ENCODE assay signal across 16 mouse cellular contexts in the genomic region with DNA sequence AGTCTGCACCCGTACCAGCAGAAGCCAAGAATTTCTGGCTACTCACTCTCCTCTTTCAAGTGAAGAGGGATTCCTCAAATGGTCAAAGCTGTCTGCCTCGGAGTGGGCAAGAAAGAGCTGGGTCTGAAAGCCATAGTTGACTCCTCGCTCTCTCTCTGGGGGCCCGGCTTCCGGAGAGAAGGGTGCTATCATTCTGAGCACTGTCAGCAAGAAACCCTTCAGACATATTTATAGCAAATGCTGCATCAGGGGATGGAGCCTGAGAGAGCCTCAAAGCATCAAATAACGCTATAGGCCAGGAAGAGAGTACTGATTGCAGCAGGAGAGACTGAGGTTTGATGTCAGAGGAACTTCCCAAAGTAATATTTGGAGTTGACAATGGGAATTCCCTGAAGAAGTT. TPM values are rescaled to one million over a fixed set of nuclear protein-coding genes. Genes with fewer than 3 reads are reported as not detected.
A peak's percentile ranks its signal among the peaks of the same experiment; 100 is the strongest.
DNase-seq lines count a peak whose midpoint lies in the region; ATAC-seq and TF ChIP-seq lines count a peak whose summit lies in the region.
"Had no signal": no experiment of that assay in that cellular context is flagged by ENCODE, and none has a peak within 500 bp of the region (broad histone marks: within the 10 kb centered on the region; RNA-seq: fewer than 3 reads in every experiment).

No protein-coding gene starts in this region.

- intact Hi-C loops in heart, postnatal 25 days (cut with DNase I), result no loop called here

- H3K9ac ChIP-seq in heart, embryonic 15.5 days, result no peak overlapping the region
- no peak overlapping the region for H3K9ac ChIP-seq in lung, embryonic 15.5 days
- no peak overlapping the region for H3K9ac ChIP-seq in hindbrain, embryonic 14.5 days
- H3K9ac ChIP-seq in midbrain, embryonic 13.5 days (replicated peaks), result no peak overlapping the region
- H3K9ac ChIP-seq: liver, embryonic 14.5 days had no signal

- no peak for DNase-seq in heart, postnatal 25 days (ENCODE audit: low spot score)
- DNase-seq in lung, postnatal 25 days (ENCODE audit: low spot score), result no peak
- no peak for DNase-seq in hindbrain, embryonic 14.5 days (ENCODE audit: low spot score)
- no peak for DNase-seq in layer of hippocampus, adult 2 months (ENCODE audit: low spot score in 2 of 2)
- no peak for DNase-seq in c-Kit-positive CD71-positive TER-119-positive erythroid progenitor cells, embryonic 14.5 days (ENCODE audit: low spot score)
- DNase-seq: cerebellum, adult 9-10 months; kidney, adult 8-10 months; thymus, adult 18-20 months had no signal

- no peak overlapping the region for H3K27ac ChIP-seq in heart, embryonic 15.5 days
- H3K27ac ChIP-seq in lung, embryonic 15.5 days, result peak overlapping the region; percentile 54
- H3K27ac ChIP-seq in hindbrain, embryonic 14.5 days, result peak overlapping the region; percentile 39; the same call in 1 of the 2 replicates
- H3K27ac ChIP-seq in midbrain, embryonic 13.5 days, result peak overlapping the region; percentile 36; the same call in 1 of the 2 replicates
- no peak overlapping the region for H3K27ac ChIP-seq in layer of hippocampus, adult 2 months
- H3K27ac ChIP-seq: liver, embryonic 14.5 days had no signal

- WGBS in heart, embryonic 15.5 days, result 30% methylated on average over 6 of the region's 6 CpGs
- WGBS in lung, embryonic 15.5 days, result 28% methylated on average over 6 of the region's 6 CpGs
- 65% methylated on average over 6 of the region's 6 CpGs for WGBS in hindbrain, embryonic 14.5 days
- WGBS in midbrain, embryonic 13.5 days, result 56% methylated on average over 6 of the region's 6 CpGs

- no peak for TF ChIP-seq CTCF in layer of hippocampus, adult 2 months (conservative IDR thresholded peaks at IDR 0.05)

- H3K27me3 ChIP-seq in heart, embryonic 15.5 days, result peaks cover 52% of the 10 kb centered on the region
- H3K27me3 ChIP-seq in lung, embryonic 15.5 days, result peaks cover 43% of the 10 kb centered on the region
- H3K27me3 ChIP-seq in hindbrain, embryonic 14.5 days (ENCODE audit: control insufficient read depth, insufficient read depth, low read length), result no peaks in the 10 kb centered on the region
- peaks cover 17% of the 10 kb centered on the region for H3K27me3 ChIP-seq in midbrain, embryonic 13.5 days

- H3K4me1 ChIP-seq in heart, embryonic 15.5 days (replicated peaks), result peaks cover 61% of the 10 kb centered on the region
- H3K4me1 ChIP-seq in lung, embryonic 15.5 days, result peaks cover 58% of the 10 kb centered on the region
- peaks cover 30% of the 10 kb centered on the region for H3K4me1 ChIP-seq in hindbrain, embryonic 14.5 days (replicated peaks; ENCODE audit: control insufficient read depth, insufficient read depth, low read length)
- H3K4me1 ChIP-seq in midbrain, embryonic 13.5 days (replicated peaks), result peaks cover 63% of the 10 kb centered on the region

- H3K36me3 ChIP-seq in heart, embryonic 15.5 days, result no peaks in the 10 kb centered on the region
- H3K36me3 ChIP-seq in lung, embryonic 15.5 days, result no peaks in the 10 kb centered on the region
- no peaks in the 10 kb centered on the region for H3K36me3 ChIP-seq in hindbrain, embryonic 14.5 days (replicated peaks; ENCODE audit: control insufficient read depth, insufficient read depth)
- no peaks in the 10 kb centered on the region for H3K36me3 ChIP-seq in midbrain, embryonic 13.5 days

- H3K4me2 ChIP-seq in heart, embryonic 15.5 days, result peak overlapping the region; percentile 48; the same call in 1 of the 2 replicates
- H3K4me2 ChIP-seq in lung, embryonic 15.5 days, result no peak overlapping the region
- no peak overlapping the region for H3K4me2 ChIP-seq in hindbrain, embryonic 14.5 days (replicated peaks)
- no peak overlapping the region for H3K4me2 ChIP-seq in midbrain, embryonic 13.5 days (replicated peaks)

- H3K9me3 ChIP-seq in heart, embryonic 15.5 days (replicated peaks), result no peaks in the 10 kb centered on the region
- H3K9me3 ChIP-seq in lung, embryonic 15.5 days, result no peaks in the 10 kb centered on the region
- H3K9me3 ChIP-seq in hindbrain, embryonic 14.5 days (ENCODE audit: control insufficient read depth, low read length), result no peaks in the 10 kb centered on the region
- no peaks in the 10 kb centered on the region for H3K9me3 ChIP-seq in midbrain, embryonic 13.5 days

- no peak for ATAC-seq in heart, embryonic 15.5 days (replicated peaks; ENCODE audit: insufficient number of reproducible peaks, insufficient read depth, low FRiP score, low read depth)
- no peak for ATAC-seq in lung, embryonic 15.5 days (ENCODE audit: borderline replicate concordance, extremely low read depth, low FRiP score, low TSS enrichment)
- ATAC-seq in hindbrain, embryonic 14.5 days (ENCODE audit: low FRiP score), result no peak
- no peak for ATAC-seq in midbrain, embryonic 13.5 days

- H3K4me3 ChIP-seq in heart, embryonic 15.5 days, result no peak overlapping the region
- no peak overlapping the region for H3K4me3 ChIP-seq in lung, embryonic 15.5 days
- H3K4me3 ChIP-seq in hindbrain, embryonic 14.5 days (replicated peaks; ENCODE audit: low read length), result no peak overlapping the region
- no peak overlapping the region for H3K4me3 ChIP-seq in midbrain, embryonic 13.5 days (replicated peaks)
- no peak overlapping the region for H3K4me3 ChIP-seq in layer of hippocampus, adult 2 months

RNA-seq across cellular contexts. Expression of gene Cacnb3, which starts 1.2 kb away (rescaled TPM):
- 8.7 and 12.8 TPM in 2 replicates for polyA plus RNA-seq in heart, embryonic 15.5 days (2015; fragmentation: Nextera tagmentation; extraction: Ambion mirVana)
- 1 to 10 TPM; 4.1 TPM for total RNA-seq in heart, postnatal 25 days (2021)
- 26.7 and 27.2 TPM in 2 replicates for polyA plus RNA-seq in lung, embryonic 15.5 days (2015; fragmentation: Nextera tagmentation; extraction: Ambion mirVana)
- polyA plus RNA-seq in hindbrain, embryonic 14.5 days (2014; fragmentation: Nextera tagmentation; extraction: Ambion mirVana), result 98.3 and 101 TPM in 2 replicates
- polyA plus RNA-seq in midbrain, embryonic 13.5 days (2015; fragmentation: Nextera tagmentation; extraction: Ambion mirVana), result 139 and 157 TPM in 2 replicates
- 100 to 1,000 TPM; 207 to 212 TPM for total RNA-seq in layer of hippocampus, adult 2 months (2021)
- total RNA-seq: megakaryocyte progenitor cell, adult 5-6 weeks had no signal

RNA-seq across cellular contexts. Expression of gene Adcy6, which starts 19.6 kb away (rescaled TPM):
- polyA plus RNA-seq in heart, embryonic 15.5 days (2015; fragmentation: Nextera tagmentation; extraction: Ambion mirVana), result 36.5 and 43.0 TPM in 2 replicates
- total RNA-seq in heart, postnatal 25 days (2021), result 100 to 1,000 TPM; 188 to 238 TPM
- 22.4 and 23.2 TPM in 2 replicates for polyA plus RNA-seq in lung, embryonic 15.5 days (2015; fragmentation: Nextera tagmentation; extraction: Ambion mirVana)
- 8.4 and 11.0 TPM in 2 replicates for polyA plus RNA-seq in hindbrain, embryonic 14.5 days (2014; fragmentation: Nextera tagmentation; extraction: Ambion mirVana)
- 10.6 and 13.0 TPM in 2 replicates for polyA plus RNA-seq in midbrain, embryonic 13.5 days (2015; fragmentation: Nextera tagmentation; extraction: Ambion mirVana)
- 10 to 100 TPM; 49.6 to 52.4 TPM for total RNA-seq in layer of hippocampus, adult 2 months (2021)

RNA-seq across cellular contexts. Expression of gene Ddx23, which starts 33.2 kb away (rescaled TPM):
- 16.1 and 17.8 TPM in 2 replicates for polyA plus RNA-seq in heart, embryonic 15.5 days (2015; fragmentation: Nextera tagmentation; extraction: Ambion mirVana)
- 10 to 100 TPM; 43.5 to 52.8 TPM for total RNA-seq in heart, postnatal 25 days (2021)
- 22.5 and 22.9 TPM in 2 replicates for polyA plus RNA-seq in lung, embryonic 15.5 days (2015; fragmentation: Nextera tagmentation; extraction: Ambion mirVana)
- 22.5 and 24.2 TPM in 2 replicates for polyA plus RNA-seq in hindbrain, embryonic 14.5 days (2014; fragmentation: Nextera tagmentation; extraction: Ambion mirVana)
- polyA plus RNA-seq in midbrain, embryonic 13.5 days (2015; fragmentation: Nextera tagmentation; extraction: Ambion mirVana), result 28.6 and 29.5 TPM in 2 replicates
- total RNA-seq in layer of hippocampus, adult 2 months (2021), result 10 to 100 TPM; 79.7 to 87.4 TPM

RNA-seq across cellular contexts. Expression of gene Rnd1, which starts 47.8 kb away (rescaled TPM):
- polyA plus RNA-seq in heart, embryonic 15.5 days (2015; fragmentation: Nextera tagmentation; extraction: Ambion mirVana), result 1.1 and 1.2 TPM in 2 replicates
- total RNA-seq in heart, postnatal 25 days (2021), result 1 to 10 TPM; 1.3 to 1.5 TPM
- 0.63 and 0.92 TPM in 2 replicates for polyA plus RNA-seq in lung, embryonic 15.5 days (2015; fragmentation: Nextera tagmentation; extraction: Ambion mirVana)
- 6.0 and 6.1 TPM in 2 replicates for polyA plus RNA-seq in hindbrain, embryonic 14.5 days (2014; fragmentation: Nextera tagmentation; extraction: Ambion mirVana)
- 10.2 and 12.7 TPM in 2 replicates for polyA plus RNA-seq in midbrain, embryonic 13.5 days (2015; fragmentation: Nextera tagmentation; extraction: Ambion mirVana)
- total RNA-seq in layer of hippocampus, adult 2 months (2021), result 1 to 10 TPM; 6.4 to 6.9 TPM

RNA-seq across cellular contexts. Expression of gene 4930415O20Rik, which starts 58.7 kb away (rescaled TPM):
- 0.40 and 0.74 TPM in 2 replicates for polyA plus RNA-seq in heart, embryonic 15.5 days (2015; fragmentation: Nextera tagmentation; extraction: Ambion mirVana)
- 1 to 10 TPM in 1 of 2 experiments, under 1 TPM in 1; 0.68 to 1.0 TPM for total RNA-seq in heart, postnatal 25 days (2021)
- not detected in 2 replicates for polyA plus RNA-seq in lung, embryonic 15.5 days (2015; fragmentation: Nextera tagmentation; extraction: Ambion mirVana)
- not detected in 2 replicates for polyA plus RNA-seq in hindbrain, embryonic 14.5 days (2014; fragmentation: Nextera tagmentation; extraction: Ambion mirVana)
- 0.67 TPM in 1 of 2 replicates, not detected in the other for polyA plus RNA-seq in midbrain, embryonic 13.5 days (2015; fragmentation: Nextera tagmentation; extraction: Ambion mirVana)
- not detected for total RNA-seq in layer of hippocampus, adult 2 months (2021)
- total RNA-seq: CH12.LX; left cerebral cortex, postnatal 14 days; megakaryocyte progenitor cell, adult 5-6 weeks had no signal
- polyA plus RNA-seq: liver, embryonic 14.5 days; spleen, adult 2 months had no signal

Comparison
In these comparisons a context has a peak if more than half of its experiments do, and no peak if none do; other contexts are left out.
1. H3K27ac ChIP-seq: peak in lung, embryonic 15.5 days (single experiment), hindbrain, embryonic 14.5 days (single experiment) and midbrain, embryonic 13.5 days (single experiment); none in heart, embryonic 15.5 days (single experiment) and layer of hippocampus, adult 2 months (single experiment).